Mouse (Mus musculus): ENCODE data around the gene Nuak2.
"Not testable (repeated sequence)": the region's sequence is repeated elsewhere in the genome, so short reads cannot be mapped to it uniquely, and the experiment has no call there.

Gene Nuak2

DNA sequence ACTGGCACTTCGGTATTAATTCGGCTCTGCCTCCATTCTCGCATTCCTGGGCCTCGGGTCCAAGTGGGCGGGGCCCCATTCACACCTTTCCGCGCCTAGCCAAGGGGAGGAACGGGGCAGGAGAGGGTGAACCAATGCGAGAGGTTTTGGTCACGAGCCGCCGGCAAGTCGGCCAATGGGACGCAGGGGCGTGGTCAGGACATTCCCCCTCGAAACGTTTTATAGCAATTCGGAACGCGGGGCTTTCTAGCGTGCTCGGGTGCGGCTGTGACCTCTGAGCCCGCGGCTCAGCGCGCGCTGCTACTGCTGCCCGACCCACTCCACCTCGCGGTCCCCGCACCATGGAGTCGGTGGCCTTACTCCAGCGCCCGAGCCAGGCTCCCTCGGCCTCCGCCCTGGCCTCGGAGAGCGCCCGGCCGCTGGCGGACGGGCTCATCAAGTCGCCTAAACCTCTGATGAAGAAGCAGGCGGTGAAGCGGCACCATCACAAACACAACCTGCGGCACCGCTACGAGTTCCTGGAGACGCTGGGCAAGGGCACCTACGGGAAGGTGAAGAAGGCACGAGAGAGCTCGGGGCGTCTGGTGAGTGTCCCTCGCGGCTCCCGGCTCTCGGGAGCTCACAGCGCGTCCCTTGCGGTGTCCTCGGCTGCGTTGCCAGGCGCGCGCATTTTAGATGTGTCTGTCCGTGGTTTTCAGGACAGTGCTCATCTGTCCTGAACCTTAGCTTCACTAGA, at the start of gene Nuak2:
TSS of gene Nuak2 (plus strand) at position 238 of the 736 bp plus-strand sequence.
- peak; percentile 97 for DNase-seq

DNA sequence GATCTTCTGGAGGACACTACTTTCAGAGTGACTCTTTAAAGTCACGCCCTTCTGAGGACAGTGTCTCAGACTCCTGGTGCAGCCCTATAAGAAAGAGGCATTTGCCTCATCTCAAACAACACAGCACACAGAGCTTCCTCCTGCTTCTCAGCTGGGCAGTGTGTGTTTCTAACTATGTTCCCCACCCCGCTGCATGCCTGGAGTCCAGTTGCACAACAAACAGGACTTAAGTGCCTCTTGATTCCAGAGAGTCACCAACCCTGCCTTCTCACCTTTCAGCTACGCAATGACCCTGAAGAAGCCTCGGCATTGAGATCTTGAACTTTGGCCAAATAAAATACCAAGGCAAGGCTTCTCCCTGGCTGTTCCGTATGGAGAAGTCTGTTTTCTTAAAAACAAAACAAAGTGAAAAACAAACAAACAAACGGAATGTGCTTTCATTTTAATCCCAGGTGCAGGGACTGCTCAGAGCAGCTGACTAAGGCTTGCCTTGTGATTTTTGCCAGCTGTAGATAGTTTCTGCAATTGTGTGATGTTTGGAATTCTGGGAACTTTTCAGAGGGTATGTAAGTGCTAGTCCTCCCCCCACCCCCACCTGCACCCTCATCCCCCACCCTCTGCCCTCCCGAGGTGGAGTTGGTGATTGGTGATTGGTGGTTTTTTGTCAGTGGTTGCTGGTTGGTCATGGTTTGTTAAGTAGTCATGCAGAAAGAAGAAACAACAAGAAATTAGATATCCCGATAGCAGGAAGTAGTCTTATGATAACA, 49.0 kb upstream of the Nuak2 start:
- peak; percentile 52 for DNase-seq

DNA sequence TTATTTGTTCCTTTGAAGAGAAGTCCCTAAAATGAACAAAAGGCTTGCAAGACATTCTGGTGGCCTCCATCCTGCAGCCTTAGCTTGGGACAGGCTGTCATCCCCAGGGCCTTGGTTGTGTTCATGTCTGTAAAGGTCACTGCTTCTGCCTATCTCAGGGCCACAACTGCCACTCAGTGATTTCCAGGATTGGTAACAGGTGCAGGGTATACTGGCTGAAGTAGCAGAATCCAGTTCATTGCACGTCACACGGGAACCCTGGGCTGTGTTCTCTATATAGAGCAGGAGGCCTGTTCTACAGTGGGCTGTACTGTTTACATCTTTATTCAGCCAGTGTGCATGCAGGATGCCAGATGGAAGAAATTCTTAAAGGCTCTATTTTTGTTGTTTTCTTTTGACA, 48.0 kb upstream of the Nuak2 start:
- DNase-seq = no peak

- DNase-seq = no peak
Measured at GRCm38 (mm10) chr1:132268418-132269060, 47.4 kb upstream of the Nuak2 start.

GRCm38 (mm10) chr1:132271237-132271636, 44.7 kb upstream of the Nuak2 start:
- no peak for DNase-seq

DNA sequence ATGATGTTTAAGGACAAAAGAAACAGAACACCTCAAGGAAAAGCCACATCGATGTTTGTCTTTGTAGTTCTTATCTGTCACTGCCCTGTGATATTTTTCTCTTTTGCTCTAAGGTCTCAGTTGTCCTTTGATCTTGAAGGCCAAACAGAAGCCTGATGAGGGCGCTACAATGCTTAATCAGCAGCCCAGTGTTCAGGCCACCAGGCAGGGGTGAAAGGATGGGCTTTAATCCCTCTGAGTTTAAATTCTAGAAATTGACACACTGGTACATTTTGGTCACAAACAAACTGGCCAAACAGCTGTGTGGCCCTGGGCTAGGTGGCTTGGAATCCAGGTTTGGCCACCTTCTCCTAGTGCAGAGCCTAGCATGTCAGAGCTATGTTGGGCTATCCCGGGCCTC, 39.2 kb upstream of the Nuak2 start:
- no peak for DNase-seq

GRCm38 (mm10) chr1:132277124-132277523, 38.8 kb upstream of the Nuak2 start:
- no peak for DNase-seq

- DNase-seq = not testable (repeated sequence)
Measured at GRCm38 (mm10) chr1:132280636-132281035, 35.3 kb upstream of the Nuak2 start.

- no peak for DNase-seq
Measured at GRCm38 (mm10) chr1:132281523-132282176, 34.3 kb upstream of the Nuak2 start.

DNA sequence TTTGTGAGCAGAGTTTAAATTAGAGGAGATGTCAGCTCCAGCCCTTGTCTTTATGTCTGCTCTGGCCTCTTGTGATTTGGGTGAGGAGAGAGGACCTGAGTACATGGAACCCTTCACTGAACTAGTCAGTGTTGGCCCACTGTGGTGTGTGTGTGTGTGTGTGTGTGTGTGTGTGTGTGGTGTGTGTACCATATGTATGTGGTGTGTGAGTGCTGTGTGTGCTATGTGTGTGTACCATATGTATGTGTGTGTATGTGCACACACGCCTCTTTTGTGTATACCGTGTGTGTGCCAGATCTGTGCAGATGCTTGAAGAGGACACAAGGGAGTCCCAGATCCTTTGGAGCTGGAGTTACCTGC, 33.8 kb upstream of the Nuak2 start:
- no peak for DNase-seq

GRCm38 (mm10) chr1:132283018-132283417, 32.9 kb upstream of the Nuak2 start:
- DNase-seq = no peak

DNA sequence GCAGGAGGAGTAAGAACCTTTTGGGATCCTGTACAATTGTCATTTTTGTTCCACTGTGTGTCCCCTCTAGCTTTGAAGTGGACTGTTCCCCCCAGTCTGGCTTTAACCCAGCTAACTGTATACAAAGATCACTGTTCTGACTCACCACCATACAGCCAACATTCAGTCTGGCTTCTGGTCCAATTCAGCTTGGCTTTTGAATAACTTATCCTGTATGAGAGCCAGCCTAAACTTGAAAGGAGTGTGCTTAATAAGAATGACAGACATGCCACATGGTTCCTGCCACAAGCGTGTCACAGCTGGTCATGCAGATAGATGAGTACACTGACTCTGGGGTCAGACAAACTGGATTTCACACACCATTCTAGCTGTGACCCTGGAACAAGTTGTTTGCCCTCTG, 29.2 kb upstream of the Nuak2 start:
- no peak for DNase-seq

GRCm38 (mm10) chr1:132287445-132287844, 28.5 kb upstream of the Nuak2 start:
- DNase-seq = no peak

- DNase-seq = no peak
Measured at GRCm38 (mm10) chr1:132287991-132288451, 27.9 kb upstream of the Nuak2 start.

GRCm38 (mm10) chr1:132289965-132290364, 26.0 kb upstream of the Nuak2 start:
- DNase-seq = no peak

DNA sequence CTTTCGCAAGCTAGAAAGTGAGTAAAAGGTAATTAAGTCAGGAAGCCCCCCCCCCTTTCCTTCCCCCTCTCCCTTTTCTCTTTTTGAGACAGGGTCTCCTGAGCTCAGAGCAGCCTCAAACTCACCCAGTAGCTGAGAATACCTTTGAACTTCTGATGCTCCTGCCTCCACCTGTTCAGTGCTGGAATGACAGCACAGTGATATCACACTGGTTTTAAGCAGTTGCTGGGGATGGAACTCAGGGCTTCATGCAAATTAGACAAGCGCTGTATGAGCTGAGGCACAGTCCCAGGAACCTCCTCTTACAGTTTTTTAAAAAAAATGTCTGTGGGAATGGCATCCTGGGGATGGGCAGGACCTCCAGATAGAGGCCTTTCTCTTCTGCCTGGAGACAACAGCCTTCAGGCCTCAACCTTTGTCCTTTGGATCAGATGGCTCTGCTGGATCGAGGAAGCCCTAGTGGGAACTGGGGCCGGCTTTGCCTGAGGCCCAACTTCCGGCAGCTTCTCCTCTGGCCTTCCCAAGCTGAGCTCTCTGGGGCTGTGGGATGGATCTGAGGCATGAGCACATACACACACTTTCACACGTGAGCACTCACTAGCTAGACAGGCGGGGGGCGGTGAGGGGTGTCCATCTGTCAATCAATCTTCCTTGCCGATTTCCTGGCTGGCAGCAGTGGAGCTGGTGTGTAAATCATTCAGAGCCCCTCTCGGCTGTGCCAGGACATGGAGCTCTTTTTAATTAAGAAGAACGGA, 24.8 kb upstream of the Nuak2 start:
- no peak for DNase-seq

GRCm38 (mm10) chr1:132291706-132292105, 24.2 kb upstream of the Nuak2 start:
- no peak for DNase-seq

DNA sequence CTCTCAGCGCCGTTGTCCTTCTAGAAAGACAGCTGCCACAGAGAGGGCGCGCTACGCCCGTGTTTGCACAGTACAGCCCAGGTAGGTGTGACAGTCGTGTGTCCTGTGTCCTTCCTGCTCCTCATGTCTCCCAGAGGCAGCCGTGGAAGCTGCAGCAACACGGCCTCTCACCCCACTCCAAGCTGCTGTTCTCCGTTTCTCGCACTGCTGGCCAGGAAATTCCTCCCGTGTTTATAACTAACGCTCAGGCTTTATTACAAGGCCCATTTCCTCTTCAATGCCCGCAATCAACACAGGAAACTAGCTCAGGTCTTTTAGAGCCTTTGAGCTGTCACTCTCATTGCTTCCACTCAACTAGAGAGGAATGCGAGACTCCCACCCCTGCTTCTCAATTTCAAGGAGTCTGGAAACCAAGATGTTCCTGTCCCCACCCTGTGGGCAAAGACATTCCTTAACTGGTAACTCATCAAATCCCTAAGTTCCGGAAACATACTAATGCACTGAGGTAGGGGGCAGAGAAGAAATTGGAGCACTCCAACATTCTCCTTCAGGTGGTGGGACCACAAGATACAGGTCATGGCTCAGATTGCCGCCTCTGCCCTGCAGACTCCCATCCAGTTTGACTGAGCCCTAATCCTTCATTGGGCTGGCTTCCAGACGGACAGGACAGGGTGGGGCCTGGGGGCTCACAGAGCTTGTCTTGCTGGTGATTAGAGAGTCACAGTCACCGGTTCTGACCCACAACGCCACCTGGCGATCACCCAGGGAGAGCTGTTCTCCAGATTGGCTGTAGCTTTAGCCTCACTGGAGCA, 23.4 kb upstream of the Nuak2 start:
- peak; percentile 45 for DNase-seq

DNA sequence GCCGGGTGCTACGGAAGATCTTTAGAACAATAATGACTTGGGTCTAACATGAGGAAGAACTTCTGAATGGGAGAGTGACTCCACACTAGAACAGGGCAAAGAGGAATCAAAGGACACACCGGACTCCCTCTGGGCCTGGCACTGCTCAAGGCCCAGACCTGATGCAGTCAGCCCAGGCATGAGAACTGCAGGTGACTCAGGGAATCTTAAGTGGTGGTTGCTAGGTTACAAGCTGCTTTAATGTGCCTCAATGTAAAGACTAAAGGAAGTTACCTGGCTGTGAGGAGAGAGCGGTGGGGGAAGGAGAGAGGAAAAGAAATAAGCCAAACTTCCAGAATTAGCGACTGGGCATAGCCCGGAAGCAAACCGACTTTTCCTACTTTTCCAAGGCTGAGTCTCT, 20.4 kb upstream of the Nuak2 start:
- DNase-seq = no peak

DNA sequence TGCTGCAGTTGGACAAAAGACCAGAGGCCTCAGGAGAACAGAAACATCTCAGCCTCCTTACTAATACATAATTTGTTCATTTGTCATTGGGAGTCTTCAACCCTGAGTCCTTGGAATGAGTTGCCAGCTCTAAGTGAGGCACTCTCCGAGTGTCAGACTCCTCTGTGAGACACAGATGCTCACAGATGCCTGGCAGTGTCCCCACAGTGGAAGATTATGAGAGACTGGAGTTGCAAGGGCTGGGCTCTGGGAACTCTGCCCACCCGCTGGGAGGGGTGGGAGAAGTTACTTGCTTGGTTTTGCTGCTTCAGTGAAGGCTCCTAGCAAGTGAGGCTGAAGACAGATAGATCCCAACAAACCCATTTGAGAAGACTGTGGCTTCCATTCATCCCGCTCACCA, 19.9 kb upstream of the Nuak2 start:
- DNase-seq = no peak

GRCm38 (mm10) chr1:132298425-132298800, 17.5 kb upstream of the Nuak2 start, which contains the start of gene Klhdc8a:
TSS of gene Klhdc8a (plus strand) at chr1:132298626.
- peak; percentile 65 for DNase-seq
